Mouse (Mus musculus) spleen, adult 2 months (tissue): ENCODE measurements at regions not wholly inside any gene's neighbourhood (a gene's known extent, or its start where the extent isn't known, plus 50 kb on each side); places are given as distances from the start of the nearest gene placed in this dataset.

Experiments
- CTCF ChIP-seq: fragments of 200-500 bp; IDR thresholded peaks from 2 replicates; pipeline ENCODE4 v1.5.1; 2011; ENCODE audit warnings: mild to moderate bottlenecking, inconsistent platforms; ENCODE audit not compliant: insufficient read depth, insufficient read length, insufficient replicate concordance; ENCODE audit errors: extremely low read depth
- POLR2A ChIP-seq: fragments of 200-500 bp; IDR thresholded peaks from 2 replicates; pipeline ENCODE4 v1.6.1; 2011; ENCODE audit warnings: low read depth, low read length, inconsistent platforms

- no peak for TF ChIP-seq CTCF
- no peak for TF ChIP-seq POLR2A
Observed at GRCm38 (mm10) chr3:143631183-143631582, 573.8 kb downstream of the Lmo4 start.
